Mouse (Mus musculus): ENCODE results near the gene Wdfy4.

GRCm38 (mm10) chr14:32984176-32984738 lies 201.1 kb downstream of the Wdfy4 start:
- TF ChIP-seq POLR2A (IDR thresholded peaks at IDR 0.05; ENCODE audit: borderline replicate concordance, extremely low read depth, insufficient read depth, insufficient read length, poor library complexity, severe bottlenecking) (no peak), CTCF (IDR thresholded peaks at IDR 0.05; ENCODE audit: borderline replicate concordance, extremely low read depth, insufficient read depth, insufficient read length) (no peak)

All from brain, embryonic 14.5 days (tissue).